In genomic region chr4:114308518-114308917, GRCm38 (mm10) we compare ENCODE assay signal across 8 mouse cellular contexts.
DNase-seq lines count a peak whose midpoint lies in the region; ATAC-seq and TF ChIP-seq lines count a peak whose summit lies in the region.

No protein-coding gene starts in this region.

- H3K27ac ChIP-seq in liver, adult 2 months (replicated peaks; ENCODE audit: insufficient read depth, low read depth, low read length): no peak overlapping the region
- H3K27ac ChIP-seq in liver, embryonic 11.5 days (ENCODE audit: low read depth, low read length): no peak overlapping the region

- no peaks in the 10 kb centered on the region for H3K36me3 ChIP-seq in liver, adult 2 months (ENCODE audit: control insufficient read depth, insufficient read depth, low read length)
- H3K36me3 ChIP-seq in liver, embryonic 11.5 days (ENCODE audit: control insufficient read depth, insufficient read depth, low read length): no peaks in the 10 kb centered on the region

- ATAC-seq in frontal cortex, adult (ENCODE audit: low TSS enrichment): 0 out of 2 replicates have a peak, but pooled peaks have one; percentile 31
- no peak for ATAC-seq in liver, embryonic 11.5 days (replicated peaks; ENCODE audit: low FRiP score)
- peak; percentile 77 for ATAC-seq in granulocyte monocyte progenitor cell, adult 5-6 weeks (replicated peaks; ENCODE audit: poor library complexity, severe bottlenecking)

- H3K4me1 ChIP-seq in liver, adult 2 months (ENCODE audit: control insufficient read depth, insufficient read depth, low read length): no peaks in the 10 kb centered on the region
- H3K4me1 ChIP-seq in liver, embryonic 11.5 days (replicated peaks; ENCODE audit: control insufficient read depth, insufficient read depth, low read length): no peaks in the 10 kb centered on the region

- TF ChIP-seq CTCF in liver, adult 2 months (IDR thresholded peaks at IDR 0.05; ENCODE audit: low read depth, low read length): 0 out of 2 replicates have a peak, but pooled peaks have one; percentile 15

- no peaks in the 10 kb centered on the region for H3K27me3 ChIP-seq in liver, adult 2 months (ENCODE audit: control insufficient read depth, insufficient read depth, low read length)
- H3K27me3 ChIP-seq in liver, embryonic 11.5 days (replicated peaks; ENCODE audit: control insufficient read depth, insufficient read depth, low read length): no peaks in the 10 kb centered on the region

- TF ChIP-seq POLR2A in liver, adult 2 months (IDR thresholded peaks at IDR 0.05; ENCODE audit: extremely low read depth, insufficient read depth, low read length): no peak

- WGBS in liver, adult 2 months: 2% methylated on average over 1 of the region's 1 CpGs
- 9% methylated on average over 1 of the region's 1 CpGs for WGBS in liver, embryonic 11.5 days

- no peak for DNase-seq in frontal cortex, postnatal 10 days (ENCODE audit: low spot score in 2 of 2)
- DNase-seq in liver, adult 2 months (ENCODE audit: extremely low read depth, low read depth, low spot score): peak; percentile 34
- DNase-seq in liver, embryonic 11.5 days (ENCODE audit: low spot score): no peak
- peak; percentile 42 for DNase-seq in ZHBTc4 (ENCODE audit: low read depth, low spot score)
- DNase-seq in naive thymus-derived CD4-positive, alpha-beta T cell, adult 2 months (ENCODE audit: low read depth): peak; percentile 7
- DNase-seq in urinary bladder, adult 2 months (ENCODE audit: low spot score): no peak

- no peak overlapping the region for H3K4me3 ChIP-seq in liver, adult 2 months (ENCODE audit: insufficient read depth, low read depth, low read length)
- H3K4me3 ChIP-seq in liver, embryonic 11.5 days (ENCODE audit: low read depth, low read length): no peak overlapping the region

- no peak overlapping the region for H3K4me2 ChIP-seq in liver, embryonic 11.5 days

- H3K79me2 ChIP-seq in liver, adult 2 months (ENCODE audit: control insufficient read depth, insufficient read depth, low read length): no peaks in the 10 kb centered on the region

- no peak overlapping the region for H3K9ac ChIP-seq in liver, adult 2 months (ENCODE audit: low read depth, low read length)
- H3K9ac ChIP-seq in liver, embryonic 11.5 days (ENCODE audit: low read depth, low read length): no peak overlapping the region

- H3K9me3 ChIP-seq in liver, embryonic 11.5 days (ENCODE audit: control insufficient read depth, low read length): no peaks in the 10 kb centered on the region

Comparison
In these comparisons a context has a peak if more than half of its experiments do, and no peak if none do; other contexts are left out.
1. DNase-seq: peak in liver, adult 2 months (single experiment), ZHBTc4 (single experiment) and naive thymus-derived CD4-positive, alpha-beta T cell, adult 2 months (single experiment); none in frontal cortex, postnatal 10 days (0 of 2), liver, embryonic 11.5 days (single experiment) and urinary bladder, adult 2 months (single experiment).